Mouse (Mus musculus) cerebellum, postnatal 4 days (tissue): Measurements from ENCODE around the gene Dph2.

ENCODE experiments used
- DNase-seq, 2 experiments: peaks; one replicate each; pipeline ENCODE4 v3.0.0; 2022; ENCODE audit warnings: low spot score in 2 of 2, mixed read lengths in 1 of 2

Gene Dph2

GRCm38 (mm10) chr4:117891738-117892161 is at the start of gene Dph2:
Gene Dph2 (minus strand): TSS chr4:117892032.
- peak in 1 of 2 experiments; percentile 76 for DNase-seq

DNA sequence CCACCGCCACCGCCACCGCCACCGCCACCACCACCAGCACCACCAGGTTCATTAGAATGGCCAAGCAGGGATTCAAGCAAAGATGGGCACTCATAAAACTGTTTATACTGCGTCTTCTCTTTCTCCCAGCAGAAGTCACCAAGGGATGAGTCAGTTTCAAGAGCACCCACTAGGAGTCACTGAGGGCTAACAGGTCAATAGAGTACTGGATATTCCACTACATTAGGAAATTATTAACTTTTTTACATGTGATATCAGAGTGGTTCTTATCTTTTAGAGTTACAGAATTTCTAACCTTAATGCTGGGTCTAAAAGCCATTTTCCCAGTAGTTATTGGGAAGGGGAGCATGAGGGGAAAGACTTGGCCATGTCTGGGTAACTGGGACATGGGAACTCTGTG is 45.1 kb upstream of the Dph2 start:
- no peak for DNase-seq

- no peak for DNase-seq
Observed at GRCm38 (mm10) chr4:117934081-117934480, 42.2 kb upstream of the Dph2 start.

DNA sequence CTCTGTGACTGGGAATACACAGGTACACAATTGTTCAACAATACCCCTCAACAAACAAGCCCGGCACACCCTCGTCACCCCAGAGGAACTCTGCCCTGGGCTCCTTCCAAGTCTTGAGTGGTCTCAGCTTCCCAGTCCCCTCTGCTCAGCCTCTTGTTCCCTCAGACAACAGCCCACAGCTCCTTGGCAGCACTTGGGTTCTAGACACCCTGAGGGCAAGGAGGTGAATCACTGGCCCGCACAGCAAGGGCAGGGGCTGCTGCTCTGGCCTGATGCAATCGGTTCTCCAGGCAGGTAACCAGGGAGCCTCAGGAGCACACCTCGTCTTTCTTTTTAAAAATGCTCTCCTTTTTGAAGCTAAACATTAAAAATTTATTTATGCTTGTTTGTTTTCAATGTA is 41.4 kb upstream of the Dph2 start:
- no peak for DNase-seq

- DNase-seq = no peak
Observed at GRCm38 (mm10) chr4:117929391-117929881, 37.6 kb upstream of the Dph2 start, which contains the start of gene Artn. Gene Artn (minus strand): TSS chr4:117929763.

DNA sequence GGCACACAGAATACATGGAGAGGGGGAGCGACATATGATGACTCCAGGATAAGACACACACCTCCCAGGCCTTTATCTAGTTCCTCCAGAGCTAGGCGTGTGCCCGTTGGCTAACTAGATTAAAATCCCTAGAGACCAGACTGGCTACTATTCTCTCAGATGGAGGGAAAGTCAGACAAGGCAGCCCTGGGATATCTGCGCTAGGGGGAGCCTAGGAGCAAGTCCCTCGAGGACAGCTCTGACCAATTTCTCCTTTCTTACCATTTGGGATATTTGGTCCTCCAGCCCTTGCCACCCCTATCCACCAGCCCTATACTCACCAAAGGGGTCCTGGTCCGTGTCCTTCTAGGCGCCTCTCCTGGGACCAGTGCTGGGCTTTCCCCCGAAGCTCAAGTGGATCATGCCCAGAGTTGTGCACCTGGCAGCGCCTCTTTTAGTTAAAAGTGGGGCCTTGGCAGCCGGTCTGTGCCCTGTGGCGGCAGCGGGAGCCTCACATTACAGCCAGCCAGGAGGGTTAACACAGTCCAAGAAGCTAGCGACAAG is 36.9 kb upstream of the Dph2 start:
- DNase-seq = no peak

DNA sequence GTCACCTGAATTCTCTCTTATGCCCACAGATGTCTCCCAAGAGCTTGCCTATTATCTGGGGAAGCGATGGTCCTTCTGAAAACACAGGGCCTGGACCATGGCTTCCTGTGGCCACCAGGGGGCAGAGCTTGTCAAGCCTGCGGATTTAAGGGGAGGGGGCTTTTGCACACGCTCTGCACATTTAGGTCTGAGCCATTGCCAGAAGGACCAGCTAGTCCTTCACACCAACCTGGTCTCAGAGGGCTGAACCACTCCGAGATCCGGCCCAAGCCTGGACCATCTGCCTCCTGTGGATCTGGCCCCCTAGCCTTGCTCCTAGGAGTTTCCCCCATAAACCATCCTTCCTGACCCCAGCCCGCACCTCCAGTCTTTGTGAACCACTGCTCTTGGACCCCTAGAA is 36.4 kb upstream of the Dph2 start:
- peak in 1 of 2 experiments; percentile 72 for DNase-seq

- peak in 1 of 2 experiments; percentile 47 for DNase-seq
Observed at GRCm38 (mm10) chr4:117926545-117927482, 35.0 kb upstream of the Dph2 start.

GRCm38 (mm10) chr4:117924916-117925315 is 33.1 kb upstream of the Dph2 start:
- DNase-seq = no peak

GRCm38 (mm10) chr4:117923450-117923849 is 31.6 kb upstream of the Dph2 start:
- DNase-seq = no peak

DNA sequence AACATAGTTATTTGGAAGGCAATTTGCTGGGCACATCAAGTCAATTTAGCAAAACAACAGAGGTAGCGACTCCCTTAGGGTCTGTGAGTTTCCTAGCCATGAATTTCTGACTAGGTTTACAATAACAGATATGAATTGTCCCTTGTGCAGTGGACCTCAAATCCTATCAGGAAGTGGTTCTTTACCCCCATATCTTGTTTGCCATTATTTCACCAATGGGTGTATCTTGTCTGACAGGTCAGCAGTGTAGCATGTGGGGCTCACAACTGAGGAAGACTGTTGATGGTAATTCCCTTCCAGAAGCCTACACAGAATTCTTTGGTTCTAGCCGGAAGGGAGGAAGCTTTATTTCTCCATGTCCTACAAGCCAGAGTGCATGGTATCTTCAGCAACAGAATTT is 29.5 kb upstream of the Dph2 start:
- no peak for DNase-seq

GRCm38 (mm10) chr4:117918762-117919161 is 26.9 kb upstream of the Dph2 start:
- DNase-seq = no peak

DNA sequence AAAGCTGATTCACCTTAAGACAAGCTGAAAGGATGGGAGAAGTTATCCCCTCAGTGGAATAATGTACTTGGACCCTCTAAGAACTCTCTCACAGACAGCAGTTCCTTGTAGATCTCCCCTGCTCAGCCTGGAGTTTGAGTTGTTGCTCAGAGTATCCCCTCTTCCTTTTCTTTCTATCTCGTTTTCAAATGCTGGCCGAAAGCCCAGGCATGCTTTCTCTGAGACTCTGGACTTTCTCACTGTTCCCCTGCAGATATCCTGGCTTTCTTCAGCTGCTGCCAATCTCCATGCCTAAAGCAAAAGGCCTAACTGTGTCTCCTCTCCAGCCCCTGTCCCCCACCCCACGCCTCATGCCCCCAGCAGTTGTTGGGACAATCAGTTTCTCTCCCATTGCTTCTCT is 26.4 kb upstream of the Dph2 start:
- DNase-seq = no peak

DNA sequence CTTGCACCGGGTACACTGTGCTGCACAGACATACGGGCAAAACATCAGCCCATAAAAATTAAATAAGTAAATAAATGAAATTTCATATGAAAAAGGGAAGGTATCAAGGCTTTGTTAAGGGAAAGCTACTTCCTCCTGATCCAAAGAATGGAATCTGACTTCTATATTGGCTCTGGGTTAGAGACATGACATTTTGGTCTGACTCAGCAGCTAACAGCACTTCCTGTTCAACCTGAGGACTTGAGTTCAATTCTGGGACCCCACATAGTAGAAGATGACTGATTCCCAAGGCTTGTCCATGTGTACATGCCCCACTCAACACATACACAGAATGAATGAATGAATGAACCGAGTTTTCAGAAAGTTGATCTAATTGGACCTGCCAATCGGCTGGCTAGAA is 26.0 kb upstream of the Dph2 start:
- DNase-seq = no peak

DNA sequence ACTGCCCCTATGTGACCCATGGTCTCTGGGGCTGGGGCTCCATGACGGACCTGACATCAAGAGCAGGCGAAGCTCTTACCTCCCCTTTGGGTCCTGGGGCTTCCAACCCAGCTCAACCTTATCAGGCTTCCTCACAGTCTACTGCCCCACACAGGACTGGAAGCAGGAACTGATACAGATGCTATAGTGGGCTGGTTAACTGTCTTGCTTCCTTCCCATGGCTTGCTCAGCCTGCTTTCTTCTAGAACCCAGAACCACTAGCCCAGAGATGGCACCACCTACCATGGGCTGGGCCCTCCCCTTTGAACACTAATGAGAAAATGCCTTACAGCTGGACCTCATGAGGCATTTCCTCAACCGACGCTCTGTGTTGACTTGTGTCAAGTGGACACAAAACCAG is 25.6 kb upstream of the Dph2 start:
- DNase-seq = no peak

GRCm38 (mm10) chr4:117916386-117916785 is 24.6 kb upstream of the Dph2 start:
- DNase-seq = no peak

- DNase-seq = no peak
Observed at GRCm38 (mm10) chr4:117915489-117916105, 23.8 kb upstream of the Dph2 start.

- peak; percentile 74 to 88 for DNase-seq
Observed at GRCm38 (mm10) chr4:117914591-117915442, 23.0 kb upstream of the Dph2 start, which contains the start of gene Ipo13. Gene Ipo13 (minus strand): TSS chr4:117914999.

DNA sequence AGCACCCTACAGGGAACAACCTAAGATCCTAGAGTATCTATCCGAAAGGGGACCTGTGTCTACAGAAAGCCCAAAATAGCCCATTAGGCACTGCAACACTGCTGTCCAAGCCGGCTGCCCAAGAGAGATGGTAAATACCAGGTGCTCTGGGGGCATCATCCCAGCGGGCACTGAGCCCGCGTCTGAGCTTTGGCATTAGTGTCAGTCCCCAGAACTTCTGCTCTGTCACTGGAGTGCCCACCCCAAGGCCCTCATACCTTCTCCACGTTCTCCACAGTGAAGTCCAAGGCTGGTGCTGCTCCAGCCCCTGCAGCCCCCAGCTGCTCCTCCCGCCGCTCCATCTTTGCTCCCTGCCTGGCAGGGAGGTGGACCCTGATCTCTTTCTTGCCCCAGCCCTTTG is 22.2 kb upstream of the Dph2 start:
- peak in 1 of 2 experiments; percentile 42 for DNase-seq

DNA sequence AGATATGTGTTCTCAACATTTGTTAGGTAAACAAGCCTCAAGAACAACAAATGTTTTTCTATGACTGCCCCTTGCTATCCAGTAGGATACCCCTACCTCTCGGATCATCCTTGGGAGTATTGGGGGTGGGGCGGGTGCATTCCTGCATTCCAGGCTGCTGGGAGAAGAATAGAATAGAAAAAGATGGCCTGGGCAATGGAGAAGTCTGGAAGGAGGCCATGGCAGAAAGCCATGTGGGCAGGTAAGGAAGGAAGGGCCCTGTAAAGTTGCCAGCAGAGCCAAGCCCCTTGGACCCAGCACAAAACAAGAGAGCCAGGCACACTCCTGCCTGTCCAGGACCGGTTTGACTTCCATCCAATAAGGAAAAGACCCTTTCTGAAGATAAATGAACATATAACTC is 21.6 kb upstream of the Dph2 start:
- peak in 1 of 2 experiments; percentile 50 for DNase-seq

DNA sequence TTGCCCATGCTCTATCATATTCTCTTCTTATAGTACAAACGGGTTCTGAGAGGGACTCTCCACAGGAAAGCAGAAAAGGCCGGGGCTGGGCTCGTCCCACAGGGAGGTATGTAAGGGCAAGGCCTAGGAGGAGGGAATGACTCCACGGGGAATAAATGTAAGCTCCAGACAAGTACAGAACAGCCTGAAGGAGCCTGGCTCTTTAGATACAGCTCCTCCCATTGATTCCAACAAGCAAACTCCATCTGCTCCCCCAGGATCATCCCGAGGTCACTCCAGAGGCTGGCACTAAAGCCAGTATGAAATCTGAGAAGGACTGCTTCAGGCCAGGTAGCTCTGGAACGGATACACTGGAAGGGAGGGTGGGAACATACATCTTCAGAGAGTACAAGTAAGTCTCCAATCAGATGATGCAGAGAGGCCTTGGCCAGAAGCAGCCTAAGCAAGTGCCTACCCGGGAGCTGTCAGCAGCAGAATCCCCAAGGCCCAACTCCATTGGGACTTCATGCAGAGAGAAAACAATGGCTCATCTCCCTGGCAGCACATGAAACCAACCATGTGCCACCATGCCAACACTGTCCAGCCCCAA is 20.9 kb upstream of the Dph2 start:
- DNase-seq = no peak
